Mouse (Mus musculus) macrophage (primary cell): Measurements from ENCODE around the gene Foxd3. TPM values are rescaled to one million over a fixed set of nuclear protein-coding genes. Genes with fewer than 3 reads are reported as not detected.

Source experiments
- H3K27ac ChIP-seq: fragments of 350-480 bp; formaldehyde crosslinking; 2 replicates; pipeline ENCODE4 v1.9.0; 2021
- H3K36me3 ChIP-seq: fragments of 350-480 bp; formaldehyde crosslinking; 2 replicates; pipeline ENCODE4 v1.9.0; 2021; ENCODE audit errors: inconsistent target
- H3K4me3 ChIP-seq: fragments of 350-480 bp; formaldehyde crosslinking; 2 replicates; pipeline ENCODE4 v1.9.0; 2021; ENCODE audit errors: inconsistent target
- H3K79me2 ChIP-seq: fragments of 350-480 bp; formaldehyde crosslinking; 2 replicates; pipeline ENCODE4 v1.9.0; 2021; ENCODE audit errors: inconsistent target
- WGBS: methylation state at CpG from one replicate; pipeline ENCODE4 v1.1.7; 2026; ENCODE audit warnings: inconsistent platforms; ENCODE audit not compliant: missing documents; 5-methylcytosine and 5-hydroxymethylcytosine counted together
- polyA plus RNA-seq: library from polyadenylated mRNA; stranded (reverse); fragments of 250-400 nt; gene quantifications from 3 replicates; pipeline ENCODE4 v1.2.4, GENCODE M21; 2018; ENCODE audit warnings: inconsistent platforms

Foxd3 gene
- polyA plus RNA-seq, 1 experiment from 2014 or later, result not detected

GRCm38 (mm10) chr4:99662841-99663567, 6.9 kb downstream of the Foxd3 start:
- Histone ChIP-seq H3K36me3 (no peaks in the 10 kb centered on the region), H3K4me3 (no peak overlapping the region), H3K79me2 (no peaks in the 10 kb centered on the region), H3K27ac (no peak overlapping the region)
- 15% methylated on average over 34 of the region's 34 CpGs for WGBS

GRCm38 (mm10) chr4:99663710-99664109, 7.6 kb downstream of the Foxd3 start:
- Histone ChIP-seq H3K27ac (no peak overlapping the region), H3K79me2 (no peaks in the 10 kb centered on the region), H3K4me3 (no peak overlapping the region), H3K36me3 (no peaks in the 10 kb centered on the region)
- WGBS, result 17% methylated on average over 7 of the region's 8 CpGs

GRCm38 (mm10) chr4:99670203-99670851, 14.2 kb downstream of the Foxd3 start:
- no peaks in the 10 kb centered on the region for H3K79me2 ChIP-seq
- H3K36me3 ChIP-seq, result no peaks in the 10 kb centered on the region
- 94% methylated on average over 7 of the region's 7 CpGs for WGBS
- H3K4me3 ChIP-seq, result no peak overlapping the region
- no peak overlapping the region for H3K27ac ChIP-seq

GRCm38 (mm10) chr4:99675191-99675590, 19.1 kb downstream of the Foxd3 start:
- H3K27ac ChIP-seq, result no peak overlapping the region
- no peaks in the 10 kb centered on the region for H3K36me3 ChIP-seq
- no peaks in the 10 kb centered on the region for H3K79me2 ChIP-seq
- no peak overlapping the region for H3K4me3 ChIP-seq

GRCm38 (mm10) chr4:99683941-99684340, 27.8 kb downstream of the Foxd3 start:
- no peaks in the 10 kb centered on the region for H3K36me3 ChIP-seq
- H3K4me3 ChIP-seq, result no peak overlapping the region
- WGBS, result 93% methylated on average over 6 of the region's 6 CpGs
- H3K79me2 ChIP-seq, result no peaks in the 10 kb centered on the region
- no peak overlapping the region for H3K27ac ChIP-seq

GRCm38 (mm10) chr4:99686308-99686707, 30.2 kb downstream of the Foxd3 start:
- WGBS, result 69% methylated on average over 5 of the region's 5 CpGs
- H3K36me3 ChIP-seq, result no peaks in the 10 kb centered on the region
- H3K79me2 ChIP-seq, result no peaks in the 10 kb centered on the region
- no peak overlapping the region for H3K4me3 ChIP-seq
- H3K27ac ChIP-seq, result no peak overlapping the region

Other genes starting within 250 kb of the Foxd3 start
- gene Alg6, start 59.4 kb downstream of the Foxd3 start, polyA plus RNA-seq, result 5.0 to 10.8 TPM (median 5.8 TPM) in 3 replicates
- 1.9 to 3.9 TPM (median 3.3 TPM) in 3 replicates for gene Efcab7, start 172.9 kb downstream of the Foxd3 start, polyA plus RNA-seq